Mouse (Mus musculus): Measurements from ENCODE around the gene Ipmk. TPM values are rescaled to one million over a fixed set of nuclear protein-coding genes. Genes with fewer than 3 reads are reported as not detected.
"Not testable (repeated sequence)": the region's sequence is repeated elsewhere in the genome, so short reads cannot be mapped to it uniquely, and the experiment has no call there.

The Ipmk gene
- polyA plus RNA-seq, 1 experiment from 2014 or later, result 18.8 TPM

- no peak overlapping the region for H3K4me2 ChIP-seq (ENCODE audit: low read length)
- H3K36me3 ChIP-seq (ENCODE audit: control insufficient read depth, insufficient read depth), result peaks cover 26% of the 10 kb centered on the region
- no peaks in the 10 kb centered on the region for H3K27me3 ChIP-seq (replicated peaks; ENCODE audit: control insufficient read depth, insufficient read depth, low read length)
- ATAC-seq, result no peak
- no peaks in the 10 kb centered on the region for H3K4me1 ChIP-seq (replicated peaks; ENCODE audit: control insufficient read depth, insufficient read depth, low read length)
- no peak overlapping the region for H3K27ac ChIP-seq (ENCODE audit: low read length)
- no peak overlapping the region for H3K9ac ChIP-seq (replicated peaks; ENCODE audit: low read depth, low read length)
- no peaks in the 10 kb centered on the region for H3K9me3 ChIP-seq (ENCODE audit: control insufficient read depth, low read length)
- no peak overlapping the region for H3K4me3 ChIP-seq (replicated peaks; ENCODE audit: low read length)
- 96% methylated on average over 7 of the region's 7 CpGs for WGBS
Measured at GRCm38 (mm10) chr10:71380406-71380805, 32.8 kb downstream of the Ipmk start.

GRCm38 (mm10) chr10:71381471-71382033 is 34.0 kb downstream of the Ipmk start:
- Histone ChIP-seq H3K27ac (ENCODE audit: low read length) (no peak overlapping the region), H3K4me1 (replicated peaks; ENCODE audit: control insufficient read depth, insufficient read depth, low read length) (no peaks in the 10 kb centered on the region), H3K9me3 (ENCODE audit: control insufficient read depth, low read length) (no peaks in the 10 kb centered on the region), H3K4me2 (ENCODE audit: low read length) (no peak overlapping the region), H3K9ac (replicated peaks; ENCODE audit: low read depth, low read length) (no peak overlapping the region), H3K4me3 (replicated peaks; ENCODE audit: low read length) (no peak overlapping the region), H3K36me3 (ENCODE audit: control insufficient read depth, insufficient read depth) (peaks cover 26% of the 10 kb centered on the region), H3K27me3 (replicated peaks; ENCODE audit: control insufficient read depth, insufficient read depth, low read length) (no peaks in the 10 kb centered on the region)
- ATAC-seq, result no peak
- 94% methylated on average over 29 of the region's 29 CpGs for WGBS

GRCm38 (mm10) chr10:71382109-71382508 is 34.5 kb downstream of the Ipmk start:
- H3K9me3 ChIP-seq (ENCODE audit: control insufficient read depth, low read length), result no peaks in the 10 kb centered on the region
- ATAC-seq, result no peak
- H3K4me2 ChIP-seq (ENCODE audit: low read length), result no peak overlapping the region
- no peaks in the 10 kb centered on the region for H3K27me3 ChIP-seq (replicated peaks; ENCODE audit: control insufficient read depth, insufficient read depth, low read length)
- H3K4me3 ChIP-seq (replicated peaks; ENCODE audit: low read length), result no peak overlapping the region
- H3K36me3 ChIP-seq (ENCODE audit: control insufficient read depth, insufficient read depth), result peaks cover 21% of the 10 kb centered on the region
- 79% methylated on average over 7 of the region's 7 CpGs for WGBS
- H3K27ac ChIP-seq (ENCODE audit: low read length), result no peak overlapping the region
- no peak overlapping the region for H3K9ac ChIP-seq (replicated peaks; ENCODE audit: low read depth, low read length)
- no peaks in the 10 kb centered on the region for H3K4me1 ChIP-seq (replicated peaks; ENCODE audit: control insufficient read depth, insufficient read depth, low read length)

GRCm38 (mm10) chr10:71382858-71383551 is 35.4 kb downstream of the Ipmk start:
- Histone ChIP-seq H3K27me3 (replicated peaks; ENCODE audit: control insufficient read depth, insufficient read depth, low read length) (no peaks in the 10 kb centered on the region), H3K9ac (replicated peaks; ENCODE audit: low read depth, low read length) (no peak overlapping the region), H3K4me3 (replicated peaks; ENCODE audit: low read length) (no peak overlapping the region), H3K36me3 (ENCODE audit: control insufficient read depth, insufficient read depth) (peaks cover 19% of the 10 kb centered on the region), H3K4me2 (ENCODE audit: low read length) (no peak overlapping the region), H3K4me1 (replicated peaks; ENCODE audit: control insufficient read depth, insufficient read depth, low read length) (no peaks in the 10 kb centered on the region), H3K9me3 (ENCODE audit: control insufficient read depth, low read length) (no peaks in the 10 kb centered on the region), H3K27ac (ENCODE audit: low read length) (no peak overlapping the region)
- no peak for ATAC-seq
- WGBS, result 88% methylated on average over 8 of the region's 8 CpGs

- not testable (repeated sequence) for H3K4me1 ChIP-seq (replicated peaks; ENCODE audit: control insufficient read depth, insufficient read depth, low read length); H3K27ac ChIP-seq (ENCODE audit: low read length); H3K9ac ChIP-seq (replicated peaks; ENCODE audit: low read depth, low read length); ATAC-seq; H3K4me2 ChIP-seq (ENCODE audit: low read length); H3K4me3 ChIP-seq (replicated peaks; ENCODE audit: low read length); H3K27me3 ChIP-seq (replicated peaks; ENCODE audit: control insufficient read depth, insufficient read depth, low read length); H3K9me3 ChIP-seq (ENCODE audit: control insufficient read depth, low read length)
- 85% methylated on average over 6 of the region's 6 CpGs for WGBS
- peaks cover 18% of the 10 kb centered on the region for H3K36me3 ChIP-seq (ENCODE audit: control insufficient read depth, insufficient read depth)
Measured at GRCm38 (mm10) chr10:71383552-71383924, 36.0 kb downstream of the Ipmk start.

DNA sequence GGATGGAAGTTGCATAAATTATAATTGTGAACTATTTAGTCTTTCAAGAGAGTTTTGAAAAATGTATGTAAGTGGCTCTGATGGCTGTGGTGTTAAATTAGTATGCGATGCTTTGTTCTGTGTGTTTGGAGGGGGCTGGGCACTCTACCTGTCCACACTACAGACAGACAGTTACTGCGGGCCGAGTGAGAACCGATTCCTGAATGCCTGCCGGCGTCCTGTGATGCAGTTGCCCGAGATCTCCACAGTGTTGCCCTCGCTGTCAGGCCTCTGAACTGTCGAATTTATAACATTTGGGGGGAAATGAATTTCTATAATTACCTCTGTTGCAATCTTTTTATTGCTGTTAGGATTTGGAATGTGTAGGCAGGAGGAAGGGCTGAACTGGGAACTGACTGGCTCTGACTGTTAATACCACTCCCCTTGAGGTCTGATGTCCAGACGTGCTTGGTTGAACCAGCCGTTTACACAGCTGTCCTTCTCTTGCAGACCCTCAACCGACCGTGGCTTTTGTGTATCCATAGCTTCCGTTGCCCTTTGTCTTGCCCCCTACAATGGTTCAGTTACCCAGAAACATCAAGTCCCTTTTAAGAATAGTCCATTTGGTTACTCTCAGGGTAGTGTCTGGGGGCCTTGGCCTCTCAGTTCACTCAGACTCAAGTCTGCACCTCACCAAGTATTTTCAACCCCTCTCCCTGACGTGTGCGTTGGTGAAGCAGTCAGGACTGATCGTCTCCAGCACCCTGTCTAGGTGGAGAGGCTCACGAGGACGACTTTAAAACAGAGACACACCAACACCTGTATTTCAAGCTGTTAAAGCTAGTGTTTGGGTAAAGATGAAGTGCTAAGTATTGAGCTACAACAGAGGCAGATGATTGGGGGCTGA is 36.8 kb downstream of the Ipmk start:
- 81% methylated on average over 19 of the region's 19 CpGs for WGBS
- ATAC-seq, result no peak
- Histone ChIP-seq H3K27ac (ENCODE audit: low read length) (no peak overlapping the region), H3K4me2 (ENCODE audit: low read length) (no peak overlapping the region), H3K9me3 (ENCODE audit: control insufficient read depth, low read length) (no peaks in the 10 kb centered on the region), H3K27me3 (replicated peaks; ENCODE audit: control insufficient read depth, insufficient read depth, low read length) (no peaks in the 10 kb centered on the region), H3K4me3 (replicated peaks; ENCODE audit: low read length) (no peak overlapping the region), H3K36me3 (ENCODE audit: control insufficient read depth, insufficient read depth) (peaks cover 11% of the 10 kb centered on the region), H3K9ac (replicated peaks; ENCODE audit: low read depth, low read length) (no peak overlapping the region), H3K4me1 (replicated peaks; ENCODE audit: control insufficient read depth, insufficient read depth, low read length) (no peaks in the 10 kb centered on the region)

DNA sequence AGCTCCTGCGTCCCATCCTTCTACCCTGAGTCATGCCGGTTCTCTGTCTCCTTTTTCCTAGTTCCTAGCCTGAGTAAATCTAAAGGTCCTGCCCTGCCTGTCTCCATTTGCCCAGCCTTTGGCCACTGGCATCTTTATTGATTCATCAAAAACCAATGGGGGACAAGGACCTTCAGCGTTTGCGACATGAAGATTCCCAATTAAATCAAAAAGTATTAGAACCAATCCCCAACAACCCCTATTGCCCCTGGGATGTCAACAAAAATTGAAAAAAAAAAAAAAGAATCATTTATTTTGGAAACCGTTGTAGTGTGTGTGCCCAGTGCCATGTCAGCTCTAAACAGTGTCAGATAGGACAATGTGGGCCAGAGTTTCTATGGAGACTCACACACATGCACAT is 41.7 kb downstream of the Ipmk start:
- 97% methylated on average over 5 of the region's 5 CpGs for WGBS
- ATAC-seq, result no peak

GRCm38 (mm10) chr10:71398383-71399145 is 51.0 kb downstream of the Ipmk start:
- ATAC-seq, result no peak
- H3K9me3 ChIP-seq (ENCODE audit: control insufficient read depth, low read length), result 0 out of 2 replicates have a peak, but pooled peaks cover 3% of the 10 kb centered on the region

More for the DNA sequence above, 41.7 kb downstream of the Ipmk start:
- H3K4me1 ChIP-seq (replicated peaks; ENCODE audit: control insufficient read depth, insufficient read depth, low read length), result no peaks in the 10 kb centered on the region
- H3K4me3 ChIP-seq (replicated peaks; ENCODE audit: low read length), result no peak overlapping the region
- H3K4me2 ChIP-seq (ENCODE audit: low read length), result no peak overlapping the region
- no peak overlapping the region for H3K27ac ChIP-seq (ENCODE audit: low read length)
- H3K9ac ChIP-seq (replicated peaks; ENCODE audit: low read depth, low read length), result no peak overlapping the region
- no peaks in the 10 kb centered on the region for H3K36me3 ChIP-seq (ENCODE audit: control insufficient read depth, insufficient read depth)
- peaks cover 6% of the 10 kb centered on the region; the same call in 1 of the 2 replicates for H3K9me3 ChIP-seq (ENCODE audit: control insufficient read depth, low read length)
- H3K27me3 ChIP-seq (replicated peaks; ENCODE audit: control insufficient read depth, insufficient read depth, low read length), result no peaks in the 10 kb centered on the region

GRCm38 (mm10) chr10:71399399-71399798 is 51.8 kb downstream of the Ipmk start:
- no peak overlapping the region for H3K4me3 ChIP-seq (replicated peaks; ENCODE audit: low read length)
- H3K27ac ChIP-seq (ENCODE audit: low read length), result no peak overlapping the region
- H3K27me3 ChIP-seq (replicated peaks; ENCODE audit: control insufficient read depth, insufficient read depth, low read length), result no peaks in the 10 kb centered on the region
- H3K9ac ChIP-seq (replicated peaks; ENCODE audit: low read depth, low read length), result no peak overlapping the region
- H3K4me2 ChIP-seq (ENCODE audit: low read length), result no peak overlapping the region
- WGBS, result 87% methylated on average over 8 of the region's 8 CpGs
- H3K36me3 ChIP-seq (ENCODE audit: control insufficient read depth, insufficient read depth), result no peaks in the 10 kb centered on the region
- no peaks in the 10 kb centered on the region for H3K4me1 ChIP-seq (replicated peaks; ENCODE audit: control insufficient read depth, insufficient read depth, low read length)
- no peak for ATAC-seq
- no peaks in the 10 kb centered on the region for H3K9me3 ChIP-seq (ENCODE audit: control insufficient read depth, low read length)

More at GRCm38 (mm10) chr10:71398383-71399145, 51.0 kb downstream of the Ipmk start:
- Histone ChIP-seq H3K36me3 (ENCODE audit: control insufficient read depth, insufficient read depth) (no peaks in the 10 kb centered on the region), H3K4me3 (replicated peaks; ENCODE audit: low read length) (no peak overlapping the region), H3K27me3 (replicated peaks; ENCODE audit: control insufficient read depth, insufficient read depth, low read length) (no peaks in the 10 kb centered on the region), H3K9ac (replicated peaks; ENCODE audit: low read depth, low read length) (no peak overlapping the region), H3K27ac (ENCODE audit: low read length) (no peak overlapping the region), H3K4me2 (ENCODE audit: low read length) (no peak overlapping the region), H3K4me1 (replicated peaks; ENCODE audit: control insufficient read depth, insufficient read depth, low read length) (no peaks in the 10 kb centered on the region)
- WGBS, result 85% methylated on average over 10 of the region's 10 CpGs
